8 mouse cellular contexts compared by ENCODE assay signal in the genomic region with DNA sequence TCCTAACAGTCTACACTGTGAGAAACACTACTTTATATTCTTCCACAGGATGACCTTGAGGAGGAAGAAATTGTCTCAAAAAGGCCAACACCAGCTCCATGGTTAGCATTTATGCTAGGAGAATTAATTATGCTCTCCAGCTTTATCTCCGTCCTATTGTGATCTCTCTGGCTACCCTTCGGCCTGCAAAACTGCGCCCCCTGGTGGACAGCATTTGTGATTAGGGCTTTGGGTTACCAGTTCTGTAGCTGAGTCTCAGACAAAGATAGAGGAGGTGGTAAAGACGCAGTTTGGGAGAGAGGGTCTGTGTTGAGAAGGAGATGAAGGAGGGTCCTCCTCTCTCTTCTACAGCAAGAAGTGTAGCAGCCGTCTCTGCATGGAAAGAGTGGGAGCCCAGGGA. TPM values are rescaled to one million over a fixed set of nuclear protein-coding genes. Genes with fewer than 3 reads are reported as not detected.
A peak's percentile ranks its signal among the peaks of the same experiment; 100 is the strongest.
DNase-seq lines count a peak whose midpoint lies in the region; ATAC-seq lines count a peak whose summit lies in the region.

No protein-coding gene starts in this region.

- 11% methylated on average over 5 of the region's 5 CpGs for WGBS in liver, embryonic 13.5 days (ENCODE audit: insufficient replicate concordance)

- no peak overlapping the region for H3K4me2 ChIP-seq in liver, embryonic 13.5 days

- no peaks in the 10 kb centered on the region for H3K9me3 ChIP-seq in liver, embryonic 13.5 days (replicated peaks)

- no peak overlapping the region for H3K9ac ChIP-seq in liver, embryonic 13.5 days

- ATAC-seq in granulocyte monocyte progenitor cell, adult 5-6 weeks (replicated peaks; ENCODE audit: poor library complexity, severe bottlenecking), result 0 out of 2 replicates have a peak, but pooled peaks have one; percentile 33
- ATAC-seq in liver, embryonic 13.5 days (ENCODE audit: low read depth), result no peak

- peaks cover 25% of the 10 kb centered on the region for H3K27me3 ChIP-seq in liver, embryonic 13.5 days

- H3K27ac ChIP-seq in liver, embryonic 13.5 days, result no peak overlapping the region

- H3K4me3 ChIP-seq in liver, embryonic 13.5 days (replicated peaks), result no peak overlapping the region

- peaks cover 35% of the 10 kb centered on the region for H3K4me1 ChIP-seq in liver, embryonic 13.5 days (replicated peaks)

- DNase-seq in layer of hippocampus, adult 11-12 months (ENCODE audit: low spot score), result peak; percentile 65
- no peak for DNase-seq in layer of hippocampus, adult 9-11 months
- DNase-seq in MN1 (ENCODE audit: low spot score), result peak; percentile 70
- DNase-seq in cerebellum, postnatal 14 days, result peak; percentile 84 to 91
- peak; percentile 68 for DNase-seq in liver, embryonic 13.5 days
- DNase-seq in retina, adult 2 months (ENCODE audit: low read depth, low spot score), result peak; percentile 68
- DNase-seq in urinary bladder, postnatal 36 days (ENCODE audit: low spot score in 2 of 2), result peak; percentile 70 to 72

- H3K36me3 ChIP-seq in liver, embryonic 13.5 days, result no peaks in the 10 kb centered on the region

RNA-seq across cellular contexts. Expression of gene Tnni1, which starts 10.6 kb away (rescaled TPM):
- total RNA-seq in granulocyte monocyte progenitor cell, adult 5-6 weeks (2014; fragmentation: Nextera tagmentation), result not detected in 2 replicates
- not detected in 2 replicates for total RNA-seq in granulocyte monocyte progenitor cell, adult 5-6 weeks (2017)
- 9.7 and 12.3 TPM in 2 replicates for polyA plus RNA-seq in liver, embryonic 13.5 days (2015; fragmentation: Nextera tagmentation; extraction: Ambion mirVana)

RNA-seq across cellular contexts. Expression of gene Phlda3, which starts 23.9 kb away (rescaled TPM):
- total RNA-seq in granulocyte monocyte progenitor cell, adult 5-6 weeks (2014; fragmentation: Nextera tagmentation), result 1.9 TPM in 1 of 2 replicates, not detected in the other
- 0.17 and 1.0 TPM in 2 replicates for total RNA-seq in granulocyte monocyte progenitor cell, adult 5-6 weeks (2017)
- 5.7 and 7.1 TPM in 2 replicates for polyA plus RNA-seq in liver, embryonic 13.5 days (2015; fragmentation: Nextera tagmentation; extraction: Ambion mirVana)

RNA-seq across cellular contexts. Expression of gene Lad1, which starts 28.6 kb away (rescaled TPM):
- total RNA-seq in granulocyte monocyte progenitor cell, adult 5-6 weeks (2014; fragmentation: Nextera tagmentation), result not detected in 2 replicates
- not detected in 2 replicates for total RNA-seq in granulocyte monocyte progenitor cell, adult 5-6 weeks (2017)
- polyA plus RNA-seq in liver, embryonic 13.5 days (2015; fragmentation: Nextera tagmentation; extraction: Ambion mirVana), result 0.16 and 0.68 TPM in 2 replicates

RNA-seq across cellular contexts. Expression of gene Tnnt2, which starts 46.3 kb away (rescaled TPM):
- not detected in 2 replicates for total RNA-seq in granulocyte monocyte progenitor cell, adult 5-6 weeks (2014; fragmentation: Nextera tagmentation)
- not detected in 2 replicates for total RNA-seq in granulocyte monocyte progenitor cell, adult 5-6 weeks (2017)
- polyA plus RNA-seq in liver, embryonic 13.5 days (2015; fragmentation: Nextera tagmentation; extraction: Ambion mirVana), result 4.3 and 19.2 TPM in 2 replicates
